Mouse (Mus musculus) hindbrain, embryonic 16.5 days (tissue): Measurements from ENCODE around the gene Grin2b. TPM values are rescaled to one million over a fixed set of nuclear protein-coding genes. Genes with fewer than 3 reads are reported as not detected.

ENCODE experiments used
- ATAC-seq: fragments of 200-750 bp; cut with Nextera tagmentation; 2 replicates; pipeline ENCODE4 v1.8.0; 2017; ENCODE audit warnings: moderate TSS enrichment, moderate library complexity
- H3K27ac ChIP-seq: fragments of 300-500 bp; sonication (generic); 2 replicates; pipeline ENCODE4 v1.5.1; 2014; ENCODE audit warnings: low read depth, mild to moderate bottlenecking, control low read depth, low read length, moderate library complexity
- H3K27me3 ChIP-seq: fragments of 300-500 bp; sonication (generic); replicated peaks from 2 replicates; pipeline ENCODE4 v1.6.1; 2014; ENCODE audit warnings: low read length; ENCODE audit not compliant: control insufficient read depth, insufficient read depth
- H3K36me3 ChIP-seq: fragments of 300-500 bp; sonication (generic); 2 replicates; pipeline ENCODE4 v1.6.1; 2014; ENCODE audit warnings: mild to moderate bottlenecking, low read length, moderate library complexity, mixed read lengths; ENCODE audit not compliant: control insufficient read depth, insufficient read depth
- H3K4me1 ChIP-seq: fragments of 300-500 bp; sonication (generic); 2 replicates; pipeline ENCODE4 v1.6.1; 2014; ENCODE audit warnings: low read depth, low read length; ENCODE audit not compliant: control insufficient read depth, insufficient read depth
- H3K4me2 ChIP-seq: fragments of 300-500 bp; sonication (generic); 2 replicates; pipeline ENCODE4 v1.6.1; 2014; ENCODE audit warnings: mild to moderate bottlenecking, low read length, control low read depth, moderate library complexity
- H3K4me3 ChIP-seq: fragments of 300-500 bp; sonication (generic); 2 replicates; pipeline ENCODE4 v1.5.1; 2014; ENCODE audit warnings: mild to moderate bottlenecking, low read length, control low read depth, moderate library complexity
- H3K9ac ChIP-seq: fragments of 300-500 bp; sonication (generic); 2 replicates; pipeline ENCODE4 v1.6.1; 2014; ENCODE audit warnings: low read depth, mild to moderate bottlenecking, control low read depth, low read length, moderate library complexity
- H3K9me3 ChIP-seq: fragments of 300-500 bp; sonication (generic); 2 replicates; pipeline ENCODE4 v1.6.1; 2014; ENCODE audit warnings: mild to moderate bottlenecking, low read length, moderate library complexity; ENCODE audit not compliant: control insufficient read depth
- WGBS: fragments of 180-500 bp; shearing (Covaris S2); extraction: QIAGEN DNeasy Blood & Tissue Kit; methylation state at CpG from one replicate; pipeline ENCODE4 v1.1.7; 2014; 5-methylcytosine and 5-hydroxymethylcytosine counted together
- polyA plus RNA-seq: library from polyadenylated mRNA; unstranded; fragments of >200 nt; fragmentation: Nextera tagmentation; extraction: Ambion mirVana; gene quantifications from 2 replicates; pipeline ENCODE4 v1.2.1, GENCODE M21; 2015

Grin2b gene
- polyA plus RNA-seq, 1 experiment from 2014 or later = 56.1 TPM

- ATAC-seq = no peak
- H3K4me3 ChIP-seq = peak overlapping the region; percentile 64
- WGBS = 57% methylated on average over 5 of the region's 5 CpGs
Observed at GRCm38 (mm10) chr6:136170381-136170780, 2.9 kb downstream of the Grin2b start.

DNA sequence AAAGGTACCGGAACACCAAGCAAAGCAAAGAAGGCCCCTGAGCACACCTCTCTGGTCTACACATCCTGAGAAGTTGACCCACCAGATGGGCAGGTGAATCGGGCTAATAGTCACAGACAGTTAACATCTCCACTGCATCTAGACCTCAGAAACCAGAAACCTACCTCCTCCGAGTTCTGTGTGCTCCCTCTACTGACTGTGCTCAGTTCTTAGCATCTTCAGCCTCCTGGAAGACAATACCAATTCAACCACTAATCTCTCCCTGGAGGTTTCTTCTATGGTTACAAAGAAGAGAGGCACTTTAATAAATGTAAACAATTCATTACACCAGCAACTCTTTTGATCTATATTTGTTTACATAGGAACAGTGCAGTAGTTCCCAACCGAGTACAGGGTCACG lies 6.0 kb downstream of the Grin2b start:
- WGBS = 78% methylated on average over 5 of the region's 5 CpGs
- no peak for ATAC-seq

More at GRCm38 (mm10) chr6:136170381-136170780, 2.9 kb downstream of the Grin2b start:
- H3K36me3 ChIP-seq = no peaks in the 10 kb centered on the region
- no peaks in the 10 kb centered on the region for H3K27me3 ChIP-seq
- no peaks in the 10 kb centered on the region for H3K9me3 ChIP-seq
- peak overlapping the region; percentile 45 for H3K27ac ChIP-seq
- H3K4me1 ChIP-seq = peaks cover 25% of the 10 kb centered on the region
- H3K9ac ChIP-seq = peak overlapping the region; percentile 75
- peak overlapping the region; percentile 82 for H3K4me2 ChIP-seq

GRCm38 (mm10) chr6:136165443-136166077 lies 7.8 kb downstream of the Grin2b start:
- Histone ChIP-seq H3K9me3 (no peaks in the 10 kb centered on the region), H3K4me3 (peak overlapping the region; percentile 16), H3K36me3 (no peaks in the 10 kb centered on the region), H3K27me3 (no peaks in the 10 kb centered on the region), H3K4me2 (peak overlapping the region; percentile 43), H3K9ac (no peak overlapping the region), H3K4me1 (peaks cover 47% of the 10 kb centered on the region), H3K27ac (no peak overlapping the region)
- WGBS = 47% methylated on average over 9 of the region's 9 CpGs
- peak; percentile 76 for ATAC-seq

More for the DNA sequence above, 6.0 kb downstream of the Grin2b start:
- peak overlapping the region; percentile 14 for H3K4me3 ChIP-seq
- peaks cover 40% of the 10 kb centered on the region for H3K4me1 ChIP-seq
- H3K9ac ChIP-seq = no peak overlapping the region
- H3K9me3 ChIP-seq = no peaks in the 10 kb centered on the region
- no peak overlapping the region for H3K27ac ChIP-seq
- H3K36me3 ChIP-seq = no peaks in the 10 kb centered on the region
- H3K27me3 ChIP-seq = no peaks in the 10 kb centered on the region
- peak overlapping the region; percentile 82 for H3K4me2 ChIP-seq

GRCm38 (mm10) chr6:136162090-136162489 lies 11.2 kb downstream of the Grin2b start:
- Histone ChIP-seq H3K36me3 (no peaks in the 10 kb centered on the region), H3K4me1 (peaks cover 32% of the 10 kb centered on the region), H3K27ac (no peak overlapping the region), H3K4me2 (peak overlapping the region; percentile 43), H3K27me3 (no peaks in the 10 kb centered on the region), H3K9me3 (no peaks in the 10 kb centered on the region), H3K9ac (no peak overlapping the region), H3K4me3 (no peak overlapping the region)
- 0 out of 2 replicates have a peak, but pooled peaks have one; percentile 5 for ATAC-seq
- 41% methylated on average over 11 of the region's 11 CpGs for WGBS

DNA sequence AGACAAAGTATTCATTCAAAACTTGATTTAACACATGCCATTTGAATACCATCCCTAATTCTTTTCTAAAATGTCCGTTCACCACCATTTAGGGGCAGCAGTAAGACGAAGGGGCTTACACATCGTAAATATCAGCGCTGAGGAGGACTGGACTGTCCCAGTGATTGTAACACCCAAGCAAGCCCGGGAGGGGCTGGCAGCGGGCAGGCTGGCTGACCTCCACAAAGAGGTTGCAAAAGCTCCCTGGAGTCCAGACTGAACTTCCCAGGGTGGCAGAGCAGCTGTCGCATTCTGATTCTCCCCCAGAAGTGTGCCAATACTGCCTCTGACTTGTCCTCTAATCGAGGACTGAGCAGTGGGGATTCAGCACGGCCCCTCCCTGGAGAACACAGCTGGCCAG lies 19.9 kb downstream of the Grin2b start:
- no peaks in the 10 kb centered on the region for H3K9me3 ChIP-seq
- WGBS = 46% methylated on average over 9 of the region's 9 CpGs
- no peak overlapping the region for H3K27ac ChIP-seq
- H3K4me2 ChIP-seq = no peak overlapping the region
- no peak overlapping the region for H3K9ac ChIP-seq
- no peaks in the 10 kb centered on the region for H3K27me3 ChIP-seq
- no peak overlapping the region for H3K4me3 ChIP-seq
- ATAC-seq = no peak
- peaks cover 17% of the 10 kb centered on the region for H3K4me1 ChIP-seq
- no peaks in the 10 kb centered on the region for H3K36me3 ChIP-seq

DNA sequence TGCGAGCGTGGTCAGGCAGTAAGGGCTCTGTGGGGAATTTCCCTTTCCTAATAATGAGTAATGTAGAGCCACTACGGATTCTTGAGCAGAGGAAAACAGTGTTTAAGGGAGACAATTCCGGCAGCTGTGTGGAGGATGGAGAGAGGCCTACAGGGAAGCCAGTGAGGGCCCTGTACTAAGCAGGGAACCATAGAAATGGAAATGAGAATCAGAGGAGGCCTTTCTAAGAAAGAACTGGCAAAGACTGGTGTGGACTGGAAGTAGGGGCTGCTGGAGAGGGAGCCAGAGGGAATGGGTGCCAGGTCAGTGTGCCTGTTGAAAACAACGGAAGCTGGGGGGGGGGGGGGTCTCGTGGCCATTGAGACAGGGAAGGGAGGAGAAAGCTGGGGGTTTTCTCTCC lies 23.2 kb downstream of the Grin2b start:
- Histone ChIP-seq H3K36me3 (no peaks in the 10 kb centered on the region), H3K4me3 (no peak overlapping the region), H3K9me3 (no peaks in the 10 kb centered on the region), H3K27ac (no peak overlapping the region), H3K4me2 (no peak overlapping the region; the same call in 1 of the 2 replicates), H3K9ac (no peak overlapping the region), H3K27me3 (no peaks in the 10 kb centered on the region), H3K4me1 (peaks cover 17% of the 10 kb centered on the region)
- peak; percentile 84 for ATAC-seq
- WGBS = 26% methylated on average over 5 of the region's 6 CpGs

GRCm38 (mm10) chr6:136139967-136140366 lies 33.3 kb downstream of the Grin2b start:
- no peak for ATAC-seq
- Histone ChIP-seq H3K4me2 (no peak overlapping the region), H3K36me3 (no peaks in the 10 kb centered on the region), H3K9ac (no peak overlapping the region), H3K27ac (no peak overlapping the region), H3K27me3 (no peaks in the 10 kb centered on the region), H3K4me1 (no peaks in the 10 kb centered on the region), H3K9me3 (no peaks in the 10 kb centered on the region), H3K4me3 (no peak overlapping the region)
- 92% methylated on average over 6 of the region's 6 CpGs for WGBS

- no peaks in the 10 kb centered on the region for H3K36me3 ChIP-seq
- no peak overlapping the region for H3K4me2 ChIP-seq
- no peak overlapping the region for H3K27ac ChIP-seq
- H3K9ac ChIP-seq = no peak overlapping the region
- H3K27me3 ChIP-seq = no peaks in the 10 kb centered on the region
- H3K9me3 ChIP-seq = no peaks in the 10 kb centered on the region
- no peaks in the 10 kb centered on the region for H3K4me1 ChIP-seq
- ATAC-seq = peak; percentile 70
- 34% methylated on average over 10 of the region's 10 CpGs for WGBS
- H3K4me3 ChIP-seq = no peak overlapping the region
Observed at GRCm38 (mm10) chr6:136130456-136130855, 42.9 kb downstream of the Grin2b start.

GRCm38 (mm10) chr6:136122593-136122992 lies 50.7 kb downstream of the Grin2b start:
- WGBS = 97% methylated on average over 3 of the region's 3 CpGs
- Histone ChIP-seq H3K27ac (no peak overlapping the region), H3K9me3 (no peaks in the 10 kb centered on the region), H3K9ac (no peak overlapping the region), H3K4me1 (no peaks in the 10 kb centered on the region), H3K27me3 (no peaks in the 10 kb centered on the region), H3K36me3 (no peaks in the 10 kb centered on the region), H3K4me3 (no peak overlapping the region), H3K4me2 (no peak overlapping the region)
- ATAC-seq = no peak
